Mouse (Mus musculus): ENCODE data around the gene Mki67. TPM values are rescaled to one million over a fixed set of nuclear protein-coding genes. Genes with fewer than 3 reads are reported as not detected.

Mki67 gene
- total and polyA plus RNA-seq, 3 experiments, result 57.8 to 102 (median 73.1) TPM

- Histone ChIP-seq H3K9ac (ENCODE audit: insufficient read depth, low read depth) (no peak overlapping the region), H3K9me3 (replicated peaks; ENCODE audit: low read length) (no peaks in the 10 kb centered on the region), H3K4me1 (ENCODE audit: control insufficient read depth in 1 of 2, insufficient read depth in 2 of 2) (peaks cover 4 to 29% of the 10 kb centered on the region in 2 experiments; a peak in 3 of 4 replicates), H3K4me3 (replicated peaks in 1 of 3; ENCODE audit: low read depth in 2 of 3, low read length in 2 of 3, poor library complexity in 1 of 3) (no peak overlapping the region), H3K27ac (ENCODE audit: insufficient read depth, low read depth) (no peak overlapping the region), H3K79me2 (replicated peaks; ENCODE audit: control insufficient read depth, extremely low read depth, insufficient read depth, poor library complexity, severe bottlenecking) (no peaks in the 10 kb centered on the region), H3K4me2 (ENCODE audit: insufficient read depth, low read depth, poor library complexity, severe bottlenecking) (no peak overlapping the region), H3K36me3 (replicated peaks in 1 of 2; ENCODE audit: control insufficient read depth in 1 of 2, insufficient read depth in 1 of 2, low read length in 1 of 2) (peaks cover 8 to 48% of the 10 kb centered on the region in 2 experiments), H3K27me3 (replicated peaks) (no peaks in the 10 kb centered on the region)
- TF ChIP-seq TBP (conservative IDR thresholded peaks at IDR 0.05; ENCODE audit: low read depth, low read length), result no peak
- TF ChIP-seq MAX (IDR thresholded peaks at IDR 0.05; ENCODE audit: low read length), result no peak
- TF ChIP-seq TCF12 (IDR thresholded peaks at IDR 0.05; ENCODE audit: low read depth, low read length), result peak; percentile 72; the same call in 1 of the 2 replicates
- TF ChIP-seq USF2 (conservative IDR thresholded peaks at IDR 0.05; ENCODE audit: low read depth, low read length), result no peak
- TF ChIP-seq ZMIZ1 (IDR thresholded peaks at IDR 0.05; ENCODE audit: low read depth, low read length), result no peak
- peak; percentile 71 for TF ChIP-seq SMC3 (IDR thresholded peaks at IDR 0.05; ENCODE audit: low read depth, low read length)
- TF ChIP-seq EP300 (IDR thresholded peaks at IDR 0.05; ENCODE audit: low read length), result peak; percentile 38; the same call in 1 of the 2 replicates
- no peak for TF ChIP-seq MAZ (IDR thresholded peaks at IDR 0.05; ENCODE audit: low read depth, low read length)
- TF ChIP-seq MYC (IDR thresholded peaks at IDR 0.05; ENCODE audit: low read depth, low read length), result no peak
- no peak for TF ChIP-seq JUND (conservative IDR thresholded peaks at IDR 0.05; ENCODE audit: low read depth, low read length)
- TF ChIP-seq PAX5 (IDR thresholded peaks at IDR 0.05; ENCODE audit: low read length), result no peak
- no peak for TF ChIP-seq ZKSCAN1 (IDR thresholded peaks at IDR 0.05; ENCODE audit: borderline replicate concordance, low read depth, low read length)
- TF ChIP-seq RAD21 (IDR thresholded peaks at IDR 0.05; ENCODE audit: low read depth, low read length), result peak; percentile 85
- TF ChIP-seq ETS1 (conservative IDR thresholded peaks at IDR 0.05; ENCODE audit: low read depth, low read length), result 0 out of 2 replicates have a peak, but pooled peaks have one; percentile 11
- no peak for TF ChIP-seq RCOR1 (conservative IDR thresholded peaks at IDR 0.05; ENCODE audit: low read depth, low read length)
- no peak for TF ChIP-seq CHD1 (IDR thresholded peaks at IDR 0.05; ENCODE audit: low read depth, low read length)
- TF ChIP-seq IRF4 (IDR thresholded peaks at IDR 0.05; ENCODE audit: low read depth, low read length), result peak; percentile 22; the same call in 1 of the 2 replicates
- no peak for TF ChIP-seq JUN (IDR thresholded peaks at IDR 0.05; ENCODE audit: insufficient read depth, low read depth, low read length)
- TF ChIP-seq ELF1 (IDR thresholded peaks at IDR 0.05; ENCODE audit: low read depth, low read length), result peak; percentile 10; the same call in 1 of the 2 replicates
- peak; percentile 21; the same call in 1 of the 2 replicates for TF ChIP-seq NELFE (IDR thresholded peaks at IDR 0.05; ENCODE audit: low read depth, low read length)
- TF ChIP-seq CTCF (conservative IDR thresholded peaks at IDR 0.05 in 1 of 2, IDR thresholded peaks at IDR 0.05 in 1 of 2; ENCODE audit: low read depth in 2 of 2, low read length in 2 of 2), result peak; percentile 71 to 90
- dilution Hi-C loops (cut with MboI; ENCODE audit: extremely low pct_ligation_motif_present, extremely low pct_unique_long_range_greater_than_20kb, low sequenced_read_pairs) (no loop called here), in situ Hi-C loops (cut with MboI; ENCODE audit: low pct_ligation_motif_present, low pct_unique_long_range_greater_than_20kb, low sequenced_read_pairs) (loop anchor here (10.0 kb wide), 1 partner anchor 174 kb away; no protein-coding TSS in a partner anchor)
- DNase-seq (ENCODE audit: extremely low read depth), result peak; percentile 75
Observed at GRCm38 (mm10) chr7:135668852-135669739, 47.1 kb downstream of the Mki67 start.

Data from CH12.LX (cell line).